Mouse (Mus musculus) heart, adult 2 months (tissue): ENCODE results near the gene Krtap5-1.

ENCODE experiments used
- CTCF ChIP-seq: fragments of 200-600 bp; IDR thresholded peaks from 2 replicates; pipeline ENCODE4 v1.8.1; 2022; ENCODE audit warnings: antibody characterized with exemption, mild to moderate bottlenecking, moderate library complexity
- POLR2A ChIP-seq: fragments of 200-500 bp; IDR thresholded peaks from 2 replicates; pipeline ENCODE4 v1.6.1; 2011; ENCODE audit warnings: mild to moderate bottlenecking, low read depth, low read length, control low read depth; ENCODE audit not compliant: insufficient read depth

- TF ChIP-seq CTCF (peak; percentile 51), POLR2A (no peak)
Measured at GRCm38 (mm10) chr7:142285130-142285835, 11.6 kb downstream of the Krtap5-1 start.
